Mouse (Mus musculus): ENCODE data around the gene Tedc2. TPM values are rescaled to one million over a fixed set of nuclear protein-coding genes. Genes with fewer than 3 reads are reported as not detected.

Gene Tedc2
- polyA plus RNA-seq, 1 experiment from 2014 or later, result 8.9 TPM

- H3K27me3 ChIP-seq (replicated peaks; ENCODE audit: control insufficient read depth, insufficient read depth, low read length), result no peaks in the 10 kb centered on the region
- no peak overlapping the region for H3K4me3 ChIP-seq (ENCODE audit: low read length)
- no peaks in the 10 kb centered on the region for H3K9me3 ChIP-seq (ENCODE audit: control insufficient read depth, low read length)
- H3K4me1 ChIP-seq (ENCODE audit: control insufficient read depth, insufficient read depth, low read depth, low read length), result no peaks in the 10 kb centered on the region
- ATAC-seq, result no peak
- WGBS, result 86% methylated on average over 8 of the region's 8 CpGs
- 0 out of 2 replicates have a peak, but pooled peaks cover 2% of the 10 kb centered on the region for H3K36me3 ChIP-seq (ENCODE audit: control insufficient read depth, insufficient read depth, low read length)
- H3K4me2 ChIP-seq (ENCODE audit: low read length), result no peak overlapping the region
- no peak overlapping the region for H3K27ac ChIP-seq (ENCODE audit: low read depth, low read length)
- H3K9ac ChIP-seq (ENCODE audit: low read depth, low read length), result no peak overlapping the region
These were observed 27.8 kb downstream of the Tedc2 start for GRCm38 (mm10) chr17:24192848-24193247.

- Histone ChIP-seq H3K27ac (ENCODE audit: low read depth, low read length) (no peak overlapping the region), H3K9me3 (ENCODE audit: control insufficient read depth, low read length) (no peaks in the 10 kb centered on the region), H3K4me3 (ENCODE audit: low read length) (no peak overlapping the region), H3K9ac (ENCODE audit: low read depth, low read length) (no peak overlapping the region), H3K4me2 (ENCODE audit: low read length) (no peak overlapping the region), H3K36me3 (ENCODE audit: control insufficient read depth, insufficient read depth, low read length) (0 out of 2 replicates have a peak, but pooled peaks cover 3% of the 10 kb centered on the region), H3K4me1 (ENCODE audit: control insufficient read depth, insufficient read depth, low read depth, low read length) (no peaks in the 10 kb centered on the region), H3K27me3 (replicated peaks; ENCODE audit: control insufficient read depth, insufficient read depth, low read length) (no peaks in the 10 kb centered on the region)
- WGBS, result 84% methylated on average over 4 of the region's 4 CpGs
- no peak for ATAC-seq
These were observed 29.2 kb downstream of the Tedc2 start for GRCm38 (mm10) chr17:24191481-24191880.

- Histone ChIP-seq H3K27ac (ENCODE audit: low read depth, low read length) (no peak overlapping the region), H3K4me1 (ENCODE audit: control insufficient read depth, insufficient read depth, low read depth, low read length) (no peaks in the 10 kb centered on the region), H3K27me3 (replicated peaks; ENCODE audit: control insufficient read depth, insufficient read depth, low read length) (no peaks in the 10 kb centered on the region), H3K4me3 (ENCODE audit: low read length) (no peak overlapping the region), H3K36me3 (ENCODE audit: control insufficient read depth, insufficient read depth, low read length) (0 out of 2 replicates have a peak, but pooled peaks cover 3% of the 10 kb centered on the region), H3K9ac (ENCODE audit: low read depth, low read length) (no peak overlapping the region), H3K4me2 (ENCODE audit: low read length) (no peak overlapping the region), H3K9me3 (ENCODE audit: control insufficient read depth, low read length) (no peaks in the 10 kb centered on the region)
- ATAC-seq, result no peak
- 86% methylated on average over 2 of the region's 2 CpGs for WGBS
These were observed 29.7 kb downstream of the Tedc2 start for GRCm38 (mm10) chr17:24190934-24191333.

GRCm38 (mm10) chr17:24174259-24174658, 46.4 kb downstream of the Tedc2 start:
- H3K4me3 ChIP-seq (ENCODE audit: low read length), result no peak overlapping the region
- ATAC-seq, result no peak
- no peak overlapping the region for H3K27ac ChIP-seq (ENCODE audit: low read depth, low read length)
- no peak overlapping the region for H3K9ac ChIP-seq (ENCODE audit: low read depth, low read length)
- no peaks in the 10 kb centered on the region for H3K36me3 ChIP-seq (ENCODE audit: control insufficient read depth, insufficient read depth, low read length)
- H3K27me3 ChIP-seq (replicated peaks; ENCODE audit: control insufficient read depth, insufficient read depth, low read length), result no peaks in the 10 kb centered on the region
- WGBS, result 73% methylated on average over 3 of the region's 3 CpGs
- H3K4me2 ChIP-seq (ENCODE audit: low read length), result no peak overlapping the region
- peaks cover 6% of the 10 kb centered on the region for H3K4me1 ChIP-seq (ENCODE audit: control insufficient read depth, insufficient read depth, low read depth, low read length)
- H3K9me3 ChIP-seq (ENCODE audit: control insufficient read depth, low read length), result no peaks in the 10 kb centered on the region

- Histone ChIP-seq H3K4me1 (ENCODE audit: control insufficient read depth, insufficient read depth, low read depth, low read length) (peaks cover 6% of the 10 kb centered on the region), H3K4me3 (ENCODE audit: low read length) (no peak overlapping the region), H3K27me3 (replicated peaks; ENCODE audit: control insufficient read depth, insufficient read depth, low read length) (no peaks in the 10 kb centered on the region), H3K4me2 (ENCODE audit: low read length) (no peak overlapping the region), H3K27ac (ENCODE audit: low read depth, low read length) (no peak overlapping the region), H3K9me3 (ENCODE audit: control insufficient read depth, low read length) (no peaks in the 10 kb centered on the region), H3K36me3 (ENCODE audit: control insufficient read depth, insufficient read depth, low read length) (no peaks in the 10 kb centered on the region), H3K9ac (ENCODE audit: low read depth, low read length) (no peak overlapping the region)
- no peak for ATAC-seq
- WGBS, result 0% methylated on average over 3 of the region's 3 CpGs
These were observed 47.2 kb downstream of the Tedc2 start for GRCm38 (mm10) chr17:24173423-24173822.

GRCm38 (mm10) chr17:24171738-24172137, 48.9 kb downstream of the Tedc2 start:
- WGBS, result 81% methylated on average over 4 of the region's 4 CpGs
- no peak overlapping the region for H3K27ac ChIP-seq (ENCODE audit: low read depth, low read length)
- no peak overlapping the region for H3K9ac ChIP-seq (ENCODE audit: low read depth, low read length)
- H3K4me2 ChIP-seq (ENCODE audit: low read length), result no peak overlapping the region
- H3K36me3 ChIP-seq (ENCODE audit: control insufficient read depth, insufficient read depth, low read length), result no peaks in the 10 kb centered on the region
- H3K4me1 ChIP-seq (ENCODE audit: control insufficient read depth, insufficient read depth, low read depth, low read length), result peaks cover 20% of the 10 kb centered on the region
- no peaks in the 10 kb centered on the region for H3K27me3 ChIP-seq (replicated peaks; ENCODE audit: control insufficient read depth, insufficient read depth, low read length)
- ATAC-seq, result no peak
- no peaks in the 10 kb centered on the region for H3K9me3 ChIP-seq (ENCODE audit: control insufficient read depth, low read length)
- no peak overlapping the region for H3K4me3 ChIP-seq (ENCODE audit: low read length)

GRCm38 (mm10) chr17:24170729-24171128, 49.9 kb downstream of the Tedc2 start:
- H3K4me2 ChIP-seq (ENCODE audit: low read length), result no peak overlapping the region
- H3K9me3 ChIP-seq (ENCODE audit: control insufficient read depth, low read length), result no peaks in the 10 kb centered on the region
- no peaks in the 10 kb centered on the region for H3K27me3 ChIP-seq (replicated peaks; ENCODE audit: control insufficient read depth, insufficient read depth, low read length)
- WGBS, result 82% methylated on average over 5 of the region's 5 CpGs
- H3K4me1 ChIP-seq (ENCODE audit: control insufficient read depth, insufficient read depth, low read depth, low read length), result peaks cover 22% of the 10 kb centered on the region
- no peak overlapping the region for H3K9ac ChIP-seq (ENCODE audit: low read depth, low read length)
- H3K27ac ChIP-seq (ENCODE audit: low read depth, low read length), result no peak overlapping the region
- no peak for ATAC-seq
- H3K36me3 ChIP-seq (ENCODE audit: control insufficient read depth, insufficient read depth, low read length), result no peaks in the 10 kb centered on the region
- H3K4me3 ChIP-seq (ENCODE audit: low read length), result no peak overlapping the region

GRCm38 (mm10) chr17:24170125-24170524, 50.5 kb downstream of the Tedc2 start:
- Histone ChIP-seq H3K36me3 (ENCODE audit: control insufficient read depth, insufficient read depth, low read length) (no peaks in the 10 kb centered on the region), H3K9ac (ENCODE audit: low read depth, low read length) (peak overlapping the region; percentile 93), H3K4me2 (ENCODE audit: low read length) (peak overlapping the region; percentile 78), H3K4me1 (ENCODE audit: control insufficient read depth, insufficient read depth, low read depth, low read length) (peaks cover 26% of the 10 kb centered on the region), H3K27me3 (replicated peaks; ENCODE audit: control insufficient read depth, insufficient read depth, low read length) (no peaks in the 10 kb centered on the region), H3K27ac (ENCODE audit: low read depth, low read length) (peak overlapping the region; percentile 100), H3K9me3 (ENCODE audit: control insufficient read depth, low read length) (no peaks in the 10 kb centered on the region), H3K4me3 (ENCODE audit: low read length) (peak overlapping the region; percentile 84)
- ATAC-seq, result no peak
- WGBS, result 69% methylated on average over 3 of the region's 3 CpGs

- ATAC-seq, result peak; percentile 90
- no peaks in the 10 kb centered on the region for H3K27me3 ChIP-seq (replicated peaks; ENCODE audit: control insufficient read depth, insufficient read depth, low read length)
- H3K4me3 ChIP-seq (ENCODE audit: low read length), result peak within 1 kb of the TSS; percentile 84
- peak within 1 kb of the TSS; percentile 93 for H3K9ac ChIP-seq (ENCODE audit: low read depth, low read length)
- WGBS, result under 1% methylated on average over 58 of the region's 58 CpGs
- H3K36me3 ChIP-seq (ENCODE audit: control insufficient read depth, insufficient read depth, low read length), result no peaks in the 10 kb centered on the region
- H3K4me1 ChIP-seq (ENCODE audit: control insufficient read depth, insufficient read depth, low read depth, low read length), result peaks cover 28% of the 10 kb centered on the region
- peak within 1 kb of the TSS; percentile 100 for H3K27ac ChIP-seq (ENCODE audit: low read depth, low read length)
- peak within 1 kb of the TSS; percentile 81 for H3K4me2 ChIP-seq (ENCODE audit: low read length)
- H3K9me3 ChIP-seq (ENCODE audit: control insufficient read depth, low read length), result no peaks in the 10 kb centered on the region
These were observed 51.2 kb downstream of the Tedc2 start, which contains the start of gene Atp6v0c for GRCm38 (mm10) chr17:24169317-24170065. Atp6v0c (minus strand) TSS chr17:24169702.
